Mouse (Mus musculus) heart, adult 9 months (tissue): ENCODE results near the gene Tubgcp4.
"Not testable (repeated sequence)": the region's sequence is repeated elsewhere in the genome, so short reads cannot be mapped to it uniquely, and the experiment has no call there.

Experiments used
- DNase-seq, 2 experiments: peaks; one replicate each; pipeline ENCODE4 v3.0.0; 2022; ENCODE audit warnings: low spot score in 2 of 2

Gene Tubgcp4

DNA sequence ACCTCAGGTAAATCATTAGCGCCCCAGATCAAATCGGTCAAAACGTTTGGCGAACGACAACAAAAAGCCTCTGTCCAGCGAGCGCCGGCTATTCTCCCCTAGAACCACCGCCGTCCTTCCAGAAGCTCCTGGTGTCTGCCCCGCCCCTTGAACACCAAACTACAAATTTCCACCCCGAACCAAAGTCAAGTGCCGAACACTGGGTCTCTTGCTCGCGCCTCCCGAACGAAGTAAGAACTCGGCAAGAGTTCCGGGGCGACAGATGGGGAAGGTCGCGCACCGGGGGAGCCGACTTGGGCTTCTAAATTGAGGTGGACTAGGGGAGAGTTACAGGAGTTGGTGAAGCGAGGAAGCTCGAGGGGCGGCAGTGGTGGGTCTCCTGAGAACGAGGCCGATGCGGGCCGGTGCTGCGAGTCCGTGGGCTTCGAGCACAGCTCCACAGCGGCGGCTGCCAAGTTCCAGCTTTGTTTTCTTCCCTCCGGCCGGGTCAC lies at the start of gene Tubgcp4:
Tubgcp4 (plus strand) TSS at position 174 of the 491 bp plus-strand sequence.
- DNase-seq = peak; percentile 54 to 57

DNA sequence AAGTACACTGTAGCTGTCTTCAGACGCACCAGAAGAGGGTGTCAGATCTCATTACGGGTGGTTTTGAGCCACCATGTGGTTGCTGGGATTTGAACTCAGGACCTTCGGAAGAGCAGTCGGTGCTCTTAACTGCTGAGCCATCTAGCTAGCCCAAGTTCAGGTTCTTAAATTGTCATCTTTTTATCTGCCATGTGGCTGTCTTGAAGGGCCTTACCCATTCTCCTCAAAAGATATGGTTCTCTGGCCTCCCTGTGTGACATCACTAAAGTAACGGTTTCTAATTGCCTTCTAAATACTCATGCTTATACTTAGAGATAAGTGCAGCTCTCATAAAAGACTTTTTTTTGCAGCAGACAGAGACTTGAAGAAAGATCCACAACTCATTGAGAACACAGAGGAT lies 44.2 kb upstream of the Tubgcp4 start:
- DNase-seq = not testable (repeated sequence)

DNA sequence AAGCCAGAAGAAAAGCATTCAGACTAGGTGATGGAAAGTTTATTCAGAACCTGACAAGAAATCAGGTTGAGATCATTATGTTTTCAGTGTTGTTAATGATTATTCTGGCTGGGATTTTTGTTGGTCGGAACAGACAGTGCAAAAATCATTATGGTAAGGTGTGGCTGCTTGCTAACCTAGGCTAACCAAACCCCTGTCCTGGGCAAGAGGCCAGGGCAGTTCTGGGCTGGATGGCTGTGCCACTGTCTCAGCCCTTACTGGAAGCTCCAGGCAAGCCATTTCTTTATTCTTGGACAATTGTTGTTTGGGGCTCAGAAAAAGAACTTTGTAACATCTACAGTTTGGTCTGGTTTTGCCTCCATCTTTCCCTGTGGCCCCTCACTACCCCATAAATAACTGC lies 42.9 kb upstream of the Tubgcp4 start:
- no peak for DNase-seq

DNA sequence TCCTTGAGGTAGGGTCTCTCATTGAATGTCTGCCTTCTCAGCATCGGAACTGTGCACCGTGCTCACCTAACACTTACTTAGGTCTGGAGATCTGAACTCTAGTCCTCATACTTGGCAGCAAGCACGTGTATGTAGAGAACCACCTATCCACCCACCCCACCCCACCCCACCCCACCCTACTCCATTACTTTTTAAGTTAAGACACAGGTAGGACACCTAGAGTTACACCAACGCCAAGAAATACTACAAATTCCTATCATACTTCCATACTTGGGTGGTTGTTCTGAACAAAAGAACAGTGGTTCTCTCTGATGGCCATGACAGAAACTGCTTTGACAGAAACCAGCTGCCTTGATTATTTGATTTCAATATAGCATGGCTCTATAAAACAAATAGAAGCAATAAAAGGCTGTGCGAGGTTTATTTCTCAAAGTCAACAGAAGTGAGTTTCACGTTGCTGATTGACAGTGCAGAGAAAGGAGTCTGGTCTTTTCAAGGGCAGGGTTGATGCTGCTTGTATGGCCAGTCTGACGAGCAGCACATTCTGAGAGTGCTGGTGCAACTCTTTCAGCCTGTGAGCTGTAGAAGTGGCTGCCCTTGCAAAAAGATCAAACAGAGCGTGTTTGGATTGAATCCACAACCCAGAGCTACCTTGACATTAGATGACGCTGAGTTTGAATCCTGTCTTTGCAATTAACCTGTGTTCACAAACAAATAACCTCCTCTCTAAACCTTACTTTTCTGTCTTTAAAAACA lies 41.4 kb upstream of the Tubgcp4 start:
- DNase-seq = no peak

DNA sequence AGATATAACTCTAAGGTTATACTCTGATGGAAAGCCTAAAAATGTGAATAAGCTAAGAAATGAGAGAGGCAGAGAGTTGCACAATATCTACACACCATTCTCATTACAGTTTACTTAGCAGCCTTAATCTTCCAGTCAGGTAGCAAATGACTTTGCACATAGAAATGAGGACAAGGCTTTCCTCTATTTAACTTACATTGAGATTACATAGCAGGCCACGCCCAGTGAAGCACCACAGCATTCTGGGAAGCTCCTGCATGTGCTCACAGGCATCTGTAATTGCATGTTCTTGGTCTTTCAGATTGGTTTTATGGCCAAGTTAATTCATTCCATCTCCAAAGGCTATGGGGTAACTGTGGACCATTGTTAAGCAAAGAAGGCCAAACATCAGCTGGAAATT lies 37.6 kb upstream of the Tubgcp4 start:
- no peak for DNase-seq

DNA sequence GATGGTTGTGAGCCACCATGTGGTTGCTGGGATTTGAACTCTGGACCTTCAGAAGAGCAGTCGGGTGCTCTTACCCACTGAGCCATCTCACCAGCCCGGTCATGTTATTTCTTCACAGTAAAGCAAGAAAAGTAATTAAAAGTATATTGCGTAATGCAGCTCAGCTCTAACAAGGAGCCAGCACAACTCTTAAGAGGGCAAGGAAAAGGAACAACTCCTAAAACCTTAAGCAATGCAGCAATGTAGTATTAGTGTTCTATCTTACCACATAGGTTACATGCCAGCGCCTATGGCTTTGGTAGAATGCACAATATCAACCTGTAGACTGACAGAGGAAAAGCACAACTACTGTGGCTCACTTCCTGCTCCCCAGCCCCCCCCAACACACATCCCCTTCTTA lies 33.1 kb upstream of the Tubgcp4 start:
- DNase-seq = no peak

DNA sequence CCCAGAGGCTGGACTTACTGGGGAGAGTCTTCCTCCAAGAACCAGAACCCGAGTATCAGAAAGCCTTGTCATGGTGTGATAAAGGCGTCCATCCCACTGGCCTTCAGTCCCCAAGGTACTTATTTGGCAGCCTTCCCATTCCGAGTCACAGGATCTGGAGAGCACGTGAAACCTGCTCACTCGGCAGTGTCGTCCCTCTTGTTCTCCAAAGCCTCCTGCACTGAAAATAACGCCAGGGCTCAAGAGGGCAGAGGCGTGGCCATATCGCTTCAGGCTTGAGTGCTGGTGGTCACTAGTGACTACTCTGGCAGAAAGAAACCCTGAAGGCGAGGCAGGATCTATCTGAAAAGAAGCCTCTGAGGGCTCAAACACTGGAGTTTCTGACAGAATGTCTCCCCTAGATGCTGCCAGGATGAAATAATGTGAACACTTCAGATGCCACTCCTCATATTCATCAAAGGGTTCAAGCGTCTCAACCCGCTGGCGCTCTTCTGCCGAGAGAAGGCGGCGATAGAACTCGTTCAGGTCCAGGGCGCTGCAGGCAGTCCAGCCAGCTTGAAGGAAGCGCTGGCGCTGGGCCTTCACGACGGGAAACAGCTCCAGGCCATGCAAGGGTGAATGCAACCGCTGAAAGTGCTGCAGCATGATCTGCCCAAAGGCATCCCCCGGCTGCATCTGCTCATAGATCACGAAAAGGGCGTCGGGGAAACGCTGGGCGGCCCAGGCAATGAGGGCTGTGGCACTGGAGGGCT lies 31.0 kb upstream of the Tubgcp4 start:
- peak; percentile 42 to 73 for DNase-seq

DNA sequence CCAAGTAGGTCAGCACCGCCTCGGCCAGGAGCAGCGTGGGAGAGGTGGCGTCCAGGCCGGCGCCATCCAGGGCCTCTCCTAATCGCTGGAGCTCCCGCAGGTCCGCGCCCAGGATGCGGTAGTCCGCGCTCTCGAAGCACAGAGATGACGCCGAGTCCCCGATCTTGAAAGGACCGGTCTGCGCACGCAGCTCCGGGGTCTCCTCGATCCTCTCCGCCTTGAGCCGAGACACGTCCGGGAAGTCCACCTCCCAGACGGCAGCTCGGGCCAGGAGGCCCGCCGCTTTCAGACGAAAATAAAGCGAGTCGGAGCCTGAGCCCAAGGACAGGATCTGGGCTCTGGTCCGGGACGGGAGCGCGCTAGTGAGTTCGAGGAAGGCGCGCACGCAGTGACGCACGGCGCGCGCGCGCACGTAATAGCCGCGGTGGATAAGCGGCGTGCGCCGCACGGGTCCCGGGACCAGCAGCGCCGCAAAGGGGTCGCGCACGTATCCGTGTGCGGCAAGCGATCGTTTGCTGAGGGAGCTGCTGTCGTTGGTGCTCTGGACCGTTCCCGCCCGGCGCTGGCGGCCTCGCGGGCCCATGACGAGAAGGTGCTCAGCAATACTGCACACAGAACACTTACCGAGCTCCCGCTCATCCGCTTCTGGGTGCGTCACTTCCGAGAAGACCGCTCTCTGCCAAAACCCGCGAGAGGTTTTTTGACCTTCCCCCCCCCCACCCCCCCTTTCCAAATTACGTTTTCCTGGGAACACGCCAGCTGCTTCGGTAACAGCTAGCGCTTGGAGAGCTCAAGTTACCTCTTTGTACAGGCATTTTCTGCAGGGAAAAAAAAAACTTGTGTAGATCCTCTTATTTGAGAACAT lies 30.2 kb upstream of the Tubgcp4 start, which contains the start of the genes Adal and Lcmt2:
Adal (plus strand) TSS at position 411 of the 865 bp plus-strand sequence.
Lcmt2 (minus strand) TSS at position 636 of the 865 bp plus-strand sequence.
- peak; percentile 95 for DNase-seq

DNA sequence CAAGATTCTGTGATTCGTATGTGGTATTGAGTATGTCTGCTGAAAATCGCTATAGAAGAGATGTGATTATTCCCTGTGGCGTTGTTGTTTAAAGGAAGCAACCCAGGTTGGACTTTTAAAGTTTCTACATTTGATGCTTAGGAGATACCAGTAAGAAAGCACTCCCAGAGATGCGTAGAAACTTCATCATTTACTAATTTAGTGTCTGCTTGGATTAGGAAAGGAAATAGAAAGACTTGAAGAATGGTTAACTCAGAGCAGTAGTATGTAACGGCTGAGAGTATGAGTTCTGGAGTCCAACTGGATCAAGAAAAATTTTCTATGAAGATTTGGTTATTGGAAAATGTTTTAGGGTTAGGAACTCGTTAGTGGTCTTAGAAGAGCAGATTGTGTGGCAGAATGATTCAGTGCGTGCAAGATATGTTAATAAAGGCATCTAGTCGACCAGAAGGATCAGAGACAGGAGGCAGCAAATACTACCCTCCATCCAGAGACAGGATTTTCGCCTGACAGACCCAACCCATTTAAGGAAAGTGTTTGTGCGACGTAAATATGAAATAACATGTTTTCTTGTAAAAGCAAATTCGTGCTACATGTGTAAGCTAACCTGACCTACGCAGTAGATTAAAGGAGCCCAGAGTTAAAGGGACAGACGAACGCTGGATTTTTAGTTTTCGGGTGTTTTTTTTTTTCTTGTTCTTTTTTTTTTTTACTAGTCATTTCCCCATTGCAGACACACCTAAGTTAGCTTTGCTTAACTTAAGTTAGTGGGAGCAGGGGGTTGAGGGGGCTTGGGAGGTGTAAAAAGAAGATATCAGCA lies 29.0 kb upstream of the Tubgcp4 start:
- no peak for DNase-seq

DNA sequence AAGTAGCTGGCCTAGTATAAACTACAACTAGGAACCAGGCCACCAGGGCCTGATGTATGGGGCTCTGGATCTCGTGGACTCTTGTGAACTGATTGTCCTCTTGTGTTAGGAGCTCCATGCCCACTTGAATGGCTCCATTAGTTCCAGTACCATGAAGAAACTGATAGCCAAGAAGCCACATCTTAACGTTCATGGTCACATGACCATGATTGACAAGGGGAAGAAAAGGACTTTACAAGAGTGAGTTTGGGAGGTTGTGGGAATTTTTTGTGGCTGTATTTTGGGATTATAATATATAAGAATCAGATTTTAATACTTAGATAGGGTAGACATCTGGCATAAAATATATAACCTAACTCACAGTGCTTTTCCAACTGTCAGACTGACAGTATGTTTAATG lies 28.0 kb upstream of the Tubgcp4 start:
- DNase-seq = no peak

DNA sequence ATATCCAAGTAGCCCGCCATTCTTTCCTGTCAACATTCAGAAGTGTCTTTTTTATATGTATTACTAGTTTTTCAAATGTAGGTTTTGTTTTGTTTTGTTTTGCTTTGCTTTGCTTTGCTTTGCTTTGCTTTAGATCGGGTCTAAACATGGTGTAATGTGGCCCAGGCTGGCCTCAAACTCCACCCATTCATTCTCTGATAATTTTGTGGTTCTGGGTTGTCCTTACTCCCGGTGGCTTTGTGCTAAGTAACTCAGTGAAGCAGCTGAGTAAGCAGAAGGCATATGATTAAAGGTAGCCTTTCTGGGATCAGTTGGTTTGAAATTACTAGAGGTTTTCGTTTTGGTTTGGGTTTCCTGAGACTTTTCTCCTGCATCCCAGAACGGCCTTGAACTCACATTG lies 20.8 kb upstream of the Tubgcp4 start:
- no peak for DNase-seq

DNA sequence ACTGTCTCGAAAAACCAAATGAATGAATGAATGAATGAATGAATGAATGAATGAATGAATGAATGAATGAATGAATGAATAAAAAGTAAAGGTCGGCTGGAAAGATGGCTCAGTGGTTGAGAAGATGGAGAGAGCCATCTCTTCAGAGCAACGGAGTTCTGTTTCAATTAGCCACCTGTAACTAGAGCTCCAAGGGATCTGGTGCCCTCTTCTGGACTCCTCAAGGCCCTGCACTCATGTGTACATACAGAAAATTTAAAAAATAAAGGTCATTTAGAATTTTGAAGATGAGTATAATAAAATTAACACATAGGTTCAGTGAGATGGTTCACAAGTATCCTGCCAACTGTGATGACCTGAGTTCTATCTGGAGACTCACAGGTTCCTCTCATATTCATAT lies 17.4 kb upstream of the Tubgcp4 start:
- no peak for DNase-seq

DNA sequence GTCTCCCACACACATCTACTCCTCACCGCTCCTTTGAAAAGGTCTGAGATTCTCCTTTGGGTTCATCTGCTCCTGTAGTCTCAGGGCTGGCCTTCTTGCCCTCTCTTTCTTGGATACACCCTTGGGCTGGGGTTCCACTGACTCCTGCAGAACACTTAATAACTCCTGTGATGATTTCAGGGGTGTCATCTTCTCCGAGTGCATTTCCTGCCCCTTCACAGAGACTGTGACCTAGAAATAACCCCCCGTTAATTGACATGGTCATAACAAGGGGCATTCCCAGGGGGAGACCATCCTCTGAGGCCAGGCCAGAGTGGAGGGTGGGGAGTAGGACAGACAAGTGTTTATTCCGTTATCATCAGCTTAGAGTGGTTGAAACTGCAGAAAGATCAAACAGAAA lies 1.3 kb upstream of the Tubgcp4 start:
- DNase-seq = peak in 1 of 2 experiments; percentile 6

DNA sequence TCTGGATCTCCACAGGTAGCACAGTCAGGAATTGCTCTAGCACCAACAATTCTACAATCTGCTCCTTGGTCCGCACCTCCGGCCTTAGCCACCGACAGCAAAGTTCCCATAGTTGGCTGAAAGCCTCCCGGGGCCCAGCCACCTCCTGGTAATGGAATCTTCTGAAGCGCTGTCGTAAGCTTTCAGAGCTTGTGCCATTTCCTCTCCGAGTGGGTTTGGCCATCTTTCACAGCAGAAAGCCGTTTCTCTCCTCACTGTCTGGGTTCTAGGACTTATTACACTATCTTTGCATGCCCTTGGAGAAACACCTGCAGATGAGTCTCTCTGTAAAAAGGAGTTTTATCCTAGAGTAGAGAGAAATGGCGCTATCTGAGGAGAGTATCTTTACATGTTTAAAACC lies 552 bp upstream of the Tubgcp4 start:
- peak; percentile 37 to 45 for DNase-seq

DNA sequence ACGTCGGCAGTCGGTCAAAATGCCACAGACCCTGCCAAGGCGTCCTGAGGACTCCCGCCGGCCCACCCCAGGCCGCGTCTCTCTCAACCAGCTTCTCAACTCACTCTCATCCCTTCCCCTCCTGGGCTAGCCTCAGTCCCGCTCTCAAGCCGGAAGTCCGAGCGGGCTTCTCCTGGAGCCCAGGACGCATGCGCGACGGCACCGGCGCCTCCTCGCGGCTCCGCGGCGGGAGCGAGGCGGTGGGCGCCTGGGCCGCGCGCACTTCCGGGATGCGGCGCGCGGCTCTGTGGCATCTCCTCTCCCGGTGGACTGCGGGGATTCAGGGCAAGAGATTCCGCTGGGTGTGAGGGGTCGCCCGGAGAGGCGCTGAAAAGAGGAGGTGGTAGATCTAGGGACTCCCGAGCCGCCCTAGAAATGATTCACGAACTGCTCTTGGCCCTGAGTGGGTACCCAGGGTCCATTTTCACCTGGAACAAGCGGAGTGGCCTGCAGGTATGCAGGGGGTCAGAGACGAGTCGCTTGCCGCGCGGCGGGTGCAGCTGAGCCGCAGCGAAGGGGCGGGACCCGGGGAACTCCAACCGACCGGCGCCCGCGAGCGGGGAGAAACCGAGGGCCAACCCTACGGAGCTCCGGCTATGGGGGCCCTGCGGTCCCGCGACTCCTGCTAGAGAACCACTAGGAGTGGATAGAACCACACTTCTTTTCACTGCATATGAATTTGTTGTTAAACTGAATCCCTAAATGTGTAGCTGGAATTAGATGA lies 707 bp downstream of the Tubgcp4 start, which contains the start of gene Zscan29:
Zscan29 (minus strand) TSS at position 146 of the 763 bp plus-strand sequence.
- peak; percentile 89 to 93 for DNase-seq

DNA sequence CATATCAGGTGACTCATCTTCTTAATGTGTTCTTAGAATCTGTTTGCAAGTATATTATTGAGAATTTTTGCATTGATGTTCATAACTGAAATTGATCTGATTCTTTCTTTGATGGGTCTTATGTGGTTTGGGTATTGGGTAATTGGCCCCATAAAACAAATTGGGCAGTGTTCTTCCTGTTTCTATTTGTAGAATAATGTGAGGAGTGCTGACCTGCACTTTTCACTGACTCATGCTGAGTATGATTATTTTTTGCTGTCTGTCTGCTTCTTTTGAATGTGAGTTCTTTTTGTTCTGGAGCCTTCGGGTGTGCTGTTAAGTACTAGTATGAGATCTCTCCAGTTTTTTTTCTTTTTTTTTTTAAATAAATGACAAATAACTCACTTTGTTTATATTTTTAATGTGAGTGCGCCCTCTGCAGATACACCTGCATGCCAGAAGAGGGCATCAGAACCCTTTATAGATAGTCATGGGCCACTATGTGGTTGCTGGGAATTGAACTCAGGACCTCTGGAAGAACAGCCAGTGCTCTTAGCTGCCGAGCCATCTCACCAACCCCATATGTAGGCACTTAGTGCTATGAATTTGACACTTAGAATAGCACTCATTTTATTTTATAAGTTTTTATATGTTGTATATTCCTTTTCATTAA lies 8.5 kb downstream of the Tubgcp4 start:
- peak in 1 of 2 experiments; percentile 12 for DNase-seq

DNA sequence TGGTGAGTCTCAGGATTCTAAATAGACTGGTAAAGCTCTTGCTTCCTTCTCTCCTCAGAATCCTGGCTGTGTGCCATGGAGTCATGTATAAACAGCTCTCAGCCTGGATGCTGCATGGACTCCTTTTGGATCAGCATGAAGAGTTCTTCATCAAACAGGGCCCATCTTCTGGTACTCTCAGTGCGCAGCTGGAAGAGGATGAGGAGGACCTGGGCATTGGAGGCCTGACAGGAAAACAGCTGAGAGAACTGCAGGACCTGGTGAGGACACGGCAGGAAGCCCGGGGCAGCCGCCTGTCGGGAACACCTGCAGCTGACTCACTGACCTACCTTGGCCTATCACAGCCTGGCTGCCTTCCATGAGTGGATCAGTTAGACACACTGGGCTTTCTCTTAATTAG lies 13.0 kb downstream of the Tubgcp4 start:
- DNase-seq = no peak

DNA sequence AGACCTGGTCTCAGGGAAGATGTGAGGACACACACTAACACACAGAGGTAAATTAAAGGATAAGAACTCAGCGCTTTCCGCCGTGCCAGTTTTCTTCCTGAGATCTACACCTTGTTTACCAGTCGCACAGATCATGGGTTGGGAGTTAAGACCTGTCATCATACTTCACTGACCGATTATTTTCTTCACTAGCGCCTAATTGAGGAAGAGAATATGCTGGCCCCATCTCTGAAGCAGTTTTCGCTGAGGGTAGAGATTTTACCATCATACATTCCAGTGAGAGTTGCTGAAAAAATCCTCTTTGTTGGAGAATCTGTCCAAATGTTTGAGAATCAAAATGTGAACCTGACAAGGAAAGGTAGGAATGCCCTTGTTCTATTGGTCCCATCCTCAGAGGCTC lies 13.7 kb downstream of the Tubgcp4 start:
- DNase-seq = no peak

DNA sequence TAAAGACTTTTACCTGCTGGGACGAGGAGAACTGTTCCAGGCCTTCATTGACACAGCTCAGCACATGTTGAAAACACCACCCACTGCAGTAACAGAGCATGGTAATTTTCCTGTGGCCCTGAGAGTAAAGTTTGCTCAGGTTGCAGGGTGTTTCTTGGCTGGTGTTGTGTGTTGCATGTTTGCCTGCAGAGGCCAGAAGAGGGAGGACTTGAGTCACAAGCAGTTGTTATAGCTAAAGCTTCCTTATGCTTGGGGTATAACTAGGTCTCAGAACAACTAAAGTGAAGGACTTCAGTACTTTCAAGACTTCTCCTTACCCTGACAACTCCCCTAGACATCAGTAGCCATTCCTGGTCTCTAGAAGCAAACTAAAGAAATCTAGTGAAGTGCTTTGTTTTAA lies 18.1 kb downstream of the Tubgcp4 start:
- DNase-seq = no peak

DNA sequence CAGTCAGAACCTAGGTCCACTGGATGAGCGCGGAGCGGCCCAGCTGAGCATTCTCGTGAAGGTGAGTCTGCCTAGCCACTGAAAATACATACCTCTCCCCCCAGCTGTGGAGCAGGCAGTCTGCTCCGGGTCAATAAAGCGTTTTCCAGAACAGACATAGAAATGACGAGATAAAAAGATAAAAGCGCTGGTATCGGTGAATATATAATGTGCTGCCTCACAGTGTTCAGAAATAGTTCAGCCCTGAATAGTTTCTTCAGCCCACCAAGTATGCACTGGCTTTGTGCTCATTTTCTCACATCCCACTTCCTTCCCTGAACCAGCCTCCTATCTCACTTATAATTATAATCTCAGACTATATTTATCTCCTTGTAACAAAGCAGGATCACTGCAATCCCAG lies 25.0 kb downstream of the Tubgcp4 start:
- DNase-seq = no peak
